Mouse (Mus musculus): Measurements from ENCODE around the gene Pnmt. TPM values are rescaled to one million over a fixed set of nuclear protein-coding genes. Genes with fewer than 3 reads are reported as not detected.
A peak's percentile ranks its signal among the peaks of the same experiment; 100 is the strongest.

The Pnmt gene
- polyA plus RNA-seq, 1 experiment = not detected

GRCm38 (mm10) chr11:98435723-98436122, 49.5 kb downstream of the Pnmt start:
- Histone ChIP-seq H3K4me1 (ENCODE audit: control insufficient read depth, insufficient read depth, low read length) (peaks cover 11% of the 10 kb centered on the region; the same call in 1 of the 2 replicates), H3K27ac (ENCODE audit: insufficient read depth, low read depth, low read length) (no peak overlapping the region), H3K36me3 (ENCODE audit: control insufficient read depth, insufficient read depth, low read length) (peaks cover 3% of the 10 kb centered on the region), H3K27me3 (replicated peaks; ENCODE audit: control insufficient read depth, insufficient read depth, low read length) (no peaks in the 10 kb centered on the region), H3K4me3 (ENCODE audit: insufficient read depth, low read depth, low read length) (no peak overlapping the region)
- no peak for DNase-seq
- no peak for TF ChIP-seq POLR2A (IDR thresholded peaks at IDR 0.05; ENCODE audit: low read depth, low read length)
- WGBS = 88% methylated on average over 9 of the region's 9 CpGs

- no peak for TF ChIP-seq POLR2A (IDR thresholded peaks at IDR 0.05; ENCODE audit: low read depth, low read length)
- TF ChIP-seq CTCF (conservative IDR thresholded peaks at IDR 0.05; ENCODE audit: insufficient read depth, insufficient read length, low read depth, low read length) = no peak
- 50% methylated on average over 6 of the region's 6 CpGs for WGBS
- Histone ChIP-seq H3K27ac (ENCODE audit: insufficient read depth, low read depth, low read length) (no peak overlapping the region), H3K4me1 (ENCODE audit: control insufficient read depth, insufficient read depth, low read length) (peaks cover 11% of the 10 kb centered on the region; the same call in 1 of the 2 replicates), H3K36me3 (ENCODE audit: control insufficient read depth, insufficient read depth, low read length) (peaks cover 3% of the 10 kb centered on the region), H3K27me3 (replicated peaks; ENCODE audit: control insufficient read depth, insufficient read depth, low read length) (no peaks in the 10 kb centered on the region), H3K4me3 (ENCODE audit: insufficient read depth, low read depth, low read length) (0 out of 2 replicates have a peak overlapping the region, but pooled peaks have one; percentile 87)
- DNase-seq = peak; percentile 57
Observed at GRCm38 (mm10) chr11:98437441-98437840, 51.2 kb downstream of the Pnmt start.

Other genes with a start within 250 kb of the Pnmt start
- 15.3 and 17.4 TPM in 2 replicates for gene Fbxl20, start 236.0 kb upstream of the Pnmt start, polyA plus RNA-seq (2012; rRNA removed)
- gene Med1, start 193.2 kb upstream of the Pnmt start, polyA plus RNA-seq (2012; rRNA removed) = 11.8 and 13.0 TPM in 2 replicates
- gene Cdk12, start 183.4 kb upstream of the Pnmt start, polyA plus RNA-seq (2012; rRNA removed) = 11.4 and 12.0 TPM in 2 replicates
- gene Neurod2, start 56.8 kb upstream of the Pnmt start, polyA plus RNA-seq (2012; rRNA removed) = not detected in 2 replicates
- 84.7 and 94.6 TPM in 2 replicates for gene Ppp1r1b, start 38.0 kb upstream of the Pnmt start, polyA plus RNA-seq (2012; rRNA removed)
- gene Stard3, start 28.1 kb upstream of the Pnmt start, polyA plus RNA-seq (2012; rRNA removed) = 59.1 and 74.9 TPM in 2 replicates
- gene Tcap, start 2.6 kb upstream of the Pnmt start, polyA plus RNA-seq (2012; rRNA removed) = 0.56 and 33.0 TPM in 2 replicates
- gene Pgap3, start 14.0 kb downstream of the Pnmt start, polyA plus RNA-seq (2012; rRNA removed) = 32.2 and 35.4 TPM in 2 replicates
- 44.8 and 55.9 TPM in 2 replicates for gene Erbb2, start 26.0 kb downstream of the Pnmt start, polyA plus RNA-seq (2012; rRNA removed)
- 126 and 179 TPM in 2 replicates for gene Mien1, start 52.5 kb downstream of the Pnmt start, polyA plus RNA-seq (2012; rRNA removed)
- 143 and 160 TPM in 2 replicates for gene Grb7, start 59.9 kb downstream of the Pnmt start, polyA plus RNA-seq (2012; rRNA removed)
- gene Ikzf3, start 159.6 kb downstream of the Pnmt start, polyA plus RNA-seq (2012; rRNA removed) = 0.58 and 3.9 TPM in 2 replicates
- 0.26 and 0.34 TPM in 2 replicates for gene Zpbp2, start 164.6 kb downstream of the Pnmt start, polyA plus RNA-seq (2012; rRNA removed)
- gene Ormdl3, start 200.9 kb downstream of the Pnmt start, polyA plus RNA-seq (2012; rRNA removed) = 57.2 and 60.2 TPM in 2 replicates
- gene Lrrc3c, start 211.8 kb downstream of the Pnmt start, polyA plus RNA-seq (2012; rRNA removed) = not detected in 2 replicates
- gene Gm12355, start 239.2 kb downstream of the Pnmt start, polyA plus RNA-seq (2012; rRNA removed) = not detected in 2 replicates
- gene Gsdma3, start 239.9 kb downstream of the Pnmt start, polyA plus RNA-seq (2012; rRNA removed) = not detected in 2 replicates